Mouse (Mus musculus): ENCODE measurements around the gene Chrna1.

DNA sequence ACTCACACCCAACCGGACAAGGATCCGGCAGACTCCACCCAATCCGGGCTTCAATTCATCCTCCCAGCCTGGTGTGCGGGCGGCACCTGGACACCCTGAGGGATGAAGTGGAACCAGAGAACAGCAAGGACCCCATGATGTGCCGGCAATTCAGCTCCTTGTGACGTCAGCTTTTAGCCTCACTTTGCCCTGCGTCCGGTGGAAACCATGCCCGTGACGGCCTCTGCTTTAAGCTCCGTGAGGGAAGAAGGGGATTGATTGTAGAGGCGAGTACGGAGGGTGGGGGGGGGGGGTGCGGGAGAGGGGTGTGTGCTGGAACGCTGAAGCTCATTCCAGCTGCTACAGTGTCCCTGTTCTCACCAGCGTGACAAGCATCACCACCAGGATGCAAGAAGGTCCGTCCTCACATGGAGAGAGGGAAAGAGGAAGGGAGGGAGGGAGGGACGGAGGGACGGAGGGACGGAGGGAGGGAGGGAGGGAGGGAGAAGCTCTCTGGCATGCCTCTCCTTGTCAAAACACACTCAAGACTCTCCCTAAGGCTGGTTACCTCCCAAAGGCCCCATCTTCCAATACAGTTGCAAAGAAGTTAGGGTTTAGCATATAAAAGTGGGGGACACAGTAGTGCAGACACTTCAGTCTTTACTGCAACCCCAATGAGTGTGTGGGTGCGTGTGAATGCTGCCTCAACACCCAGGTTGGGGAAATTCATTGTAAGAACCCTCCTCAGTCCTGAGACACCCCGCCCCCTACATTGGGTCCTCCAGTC, 19.1 kb downstream of the Chrna1 start:
- TF ChIP-seq CTCF (IDR thresholded peaks at IDR 0.05; ENCODE audit: low read depth) (no peak), EP300 (IDR thresholded peaks at IDR 0.05; ENCODE audit: low read depth) (no peak)
